Mouse (Mus musculus) hindbrain, embryonic 14.5 days (tissue): Measurements from ENCODE around the gene Tesc. TPM values are rescaled to one million over a fixed set of nuclear protein-coding genes. Genes with fewer than 3 reads are reported as not detected.
A peak's percentile ranks its signal among the peaks of the same experiment; 100 is the strongest.

Experiments used
- ATAC-seq: fragments of 200-750 bp; cut with Nextera tagmentation; 2 replicates; pipeline ENCODE4 v1.8.0; 2017; ENCODE audit warnings: moderate number of reproducible peaks, mild to moderate bottlenecking, moderate TSS enrichment, moderate library complexity; ENCODE audit not compliant: low FRiP score
- DNase-seq: peaks from one replicate; pipeline ENCODE4 v3.0.0-alpha.2; 2015; ENCODE audit warnings: low spot score
- H3K27ac ChIP-seq: fragments of 300-500 bp; sonication (generic); 2 replicates; pipeline ENCODE4 v1.5.1; 2014; ENCODE audit warnings: mild to moderate bottlenecking, moderate library complexity
- H3K27me3 ChIP-seq: fragments of 300-500 bp; sonication (generic); 2 replicates; pipeline ENCODE4 v1.6.1; 2014; ENCODE audit warnings: mild to moderate bottlenecking, low read length, mixed read lengths; ENCODE audit not compliant: control insufficient read depth, insufficient read depth
- H3K36me3 ChIP-seq: fragments of 300-500 bp; sonication (generic); replicated peaks from 2 replicates; pipeline ENCODE4 v1.6.1; 2014; ENCODE audit not compliant: control insufficient read depth, insufficient read depth
- H3K4me1 ChIP-seq: fragments of 300-500 bp; sonication (generic); replicated peaks from 2 replicates; pipeline ENCODE4 v1.6.1; 2014; ENCODE audit warnings: antibody characterized with exemption, low read length, mixed read lengths; ENCODE audit not compliant: control insufficient read depth, insufficient read depth
- H3K4me2 ChIP-seq: fragments of 300-500 bp; sonication (generic); replicated peaks from 2 replicates; pipeline ENCODE4 v1.6.1; 2014; ENCODE audit warnings: mild to moderate bottlenecking, moderate library complexity
- H3K4me3 ChIP-seq: fragments of 300-500 bp; sonication (generic); replicated peaks from 2 replicates; pipeline ENCODE4 v1.5.1; 2014; ENCODE audit warnings: mild to moderate bottlenecking, low read length
- H3K9ac ChIP-seq: fragments of 300-500 bp; sonication (generic); 2 replicates; pipeline ENCODE4 v1.6.1; 2014
- H3K9me3 ChIP-seq: fragments of 300-500 bp; sonication (generic); 2 replicates; pipeline ENCODE4 v1.6.1; 2016; ENCODE audit warnings: low read length; ENCODE audit not compliant: control insufficient read depth
- WGBS: fragments of 180-500 bp; shearing (Covaris S2); extraction: QIAGEN DNeasy Blood & Tissue Kit; methylation state at CpG from one replicate; pipeline ENCODE4 v1.1.7; 2014; 5-methylcytosine and 5-hydroxymethylcytosine counted together
- polyA plus RNA-seq: library from polyadenylated mRNA; unstranded; fragments of >200 nt; fragmentation: Nextera tagmentation; extraction: Ambion mirVana; gene quantifications from 2 replicates; pipeline ENCODE4 v1.2.1, GENCODE M21; 2014

Tesc gene
- polyA plus RNA-seq, 1 experiment from 2014 or later: 4.9 TPM

- ATAC-seq (no peak), DNase-seq (no peak)
- H3K9me3 ChIP-seq: no peaks in the 10 kb centered on the region; the same call in 1 of the 2 replicates
- H3K4me2 ChIP-seq: no peak overlapping the region
- H3K4me1 ChIP-seq: peaks cover 3% of the 10 kb centered on the region; the same call in 1 of the 2 replicates
- H3K4me3 ChIP-seq: no peak overlapping the region
- WGBS: 92% methylated on average over 1 of the region's 1 CpGs
- H3K9ac ChIP-seq: no peak overlapping the region
- H3K36me3 ChIP-seq: no peaks in the 10 kb centered on the region
- H3K27ac ChIP-seq: no peak overlapping the region
- H3K27me3 ChIP-seq: peaks cover 17% of the 10 kb centered on the region
These were observed 7.1 kb downstream of the Tesc start for GRCm38 (mm10) chr5:118034632-118035031.

- 78% methylated on average over 3 of the region's 3 CpGs for WGBS
- Histone ChIP-seq H3K9ac (no peak overlapping the region), H3K4me1 (peaks cover 3% of the 10 kb centered on the region; the same call in 1 of the 2 replicates), H3K4me2 (no peak overlapping the region), H3K27ac (no peak overlapping the region), H3K27me3 (peaks cover 5% of the 10 kb centered on the region; the same call in 1 of the 2 replicates), H3K9me3 (no peaks in the 10 kb centered on the region; the same call in 1 of the 2 replicates), H3K36me3 (no peaks in the 10 kb centered on the region), H3K4me3 (no peak overlapping the region)
- DNase-seq (no peak), ATAC-seq (no peak)
These were observed 8.2 kb downstream of the Tesc start for GRCm38 (mm10) chr5:118035786-118036185.

GRCm38 (mm10) chr5:118036888-118037797 is 9.6 kb downstream of the Tesc start:
- Histone ChIP-seq H3K4me2 (no peak overlapping the region), H3K9ac (no peak overlapping the region), H3K27ac (no peak overlapping the region), H3K4me3 (no peak overlapping the region), H3K4me1 (peaks cover 3% of the 10 kb centered on the region; the same call in 1 of the 2 replicates), H3K27me3 (no peaks in the 10 kb centered on the region), H3K36me3 (no peaks in the 10 kb centered on the region), H3K9me3 (no peaks in the 10 kb centered on the region; the same call in 1 of the 2 replicates)
- ATAC-seq (peak; percentile 24; the same call in 1 of the 2 replicates), DNase-seq (no peak)
- WGBS: 41% methylated on average over 25 of the region's 25 CpGs

- Histone ChIP-seq H3K36me3 (no peaks in the 10 kb centered on the region), H3K4me1 (peaks cover 3% of the 10 kb centered on the region; the same call in 1 of the 2 replicates), H3K27me3 (no peaks in the 10 kb centered on the region), H3K27ac (no peak overlapping the region), H3K4me3 (no peak overlapping the region), H3K4me2 (no peak overlapping the region), H3K9me3 (no peaks in the 10 kb centered on the region; the same call in 1 of the 2 replicates), H3K9ac (no peak overlapping the region)
- DNase-seq (peak; percentile 35), ATAC-seq (peak; percentile 68; the same call in 1 of the 2 replicates)
- WGBS: 9% methylated on average over 10 of the region's 10 CpGs
These were observed 10.4 kb downstream of the Tesc start for GRCm38 (mm10) chr5:118037798-118038484.

- Histone ChIP-seq H3K9ac (no peak overlapping the region), H3K4me3 (no peak overlapping the region), H3K36me3 (no peaks in the 10 kb centered on the region), H3K4me2 (no peak overlapping the region), H3K9me3 (no peaks in the 10 kb centered on the region; the same call in 1 of the 2 replicates), H3K27ac (no peak overlapping the region), H3K27me3 (no peaks in the 10 kb centered on the region), H3K4me1 (peaks cover 3% of the 10 kb centered on the region; the same call in 1 of the 2 replicates)
- no peak for DNase-seq
- no peak for ATAC-seq
- WGBS: 22% methylated on average over 12 of the region's 12 CpGs
These were observed 11.7 kb downstream of the Tesc start for GRCm38 (mm10) chr5:118039241-118039668.

GRCm38 (mm10) chr5:118042599-118042998 is 15.1 kb downstream of the Tesc start:
- no peak for ATAC-seq
- H3K4me3 ChIP-seq: no peak overlapping the region
- no peak for DNase-seq
- no peak overlapping the region for H3K4me2 ChIP-seq
- H3K9me3 ChIP-seq: no peaks in the 10 kb centered on the region
- H3K4me1 ChIP-seq: peaks cover 3% of the 10 kb centered on the region; the same call in 1 of the 2 replicates
- H3K27me3 ChIP-seq: no peaks in the 10 kb centered on the region
- 77% methylated on average over 6 of the region's 6 CpGs for WGBS
- no peaks in the 10 kb centered on the region for H3K36me3 ChIP-seq
- H3K9ac ChIP-seq: no peak overlapping the region
- H3K27ac ChIP-seq: no peak overlapping the region

- ATAC-seq (no peak), DNase-seq (no peak)
- no peak overlapping the region for H3K4me3 ChIP-seq
- no peak overlapping the region for H3K27ac ChIP-seq
- no peaks in the 10 kb centered on the region for H3K9me3 ChIP-seq
- 91% methylated on average over 4 of the region's 4 CpGs for whole genome bisulfite sequencing
- no peak overlapping the region for H3K9ac ChIP-seq
- peaks cover 1% of the 10 kb centered on the region; the same call in 1 of the 2 replicates for H3K4me1 ChIP-seq
- H3K27me3 ChIP-seq: no peaks in the 10 kb centered on the region
- no peak overlapping the region for H3K4me2 ChIP-seq
- H3K36me3 ChIP-seq: no peaks in the 10 kb centered on the region
These were observed 16.2 kb downstream of the Tesc start for GRCm38 (mm10) chr5:118043761-118044160.

GRCm38 (mm10) chr5:118044907-118045306 is 17.4 kb downstream of the Tesc start:
- Histone ChIP-seq H3K36me3 (no peaks in the 10 kb centered on the region), H3K27me3 (no peaks in the 10 kb centered on the region), H3K4me1 (no peaks in the 10 kb centered on the region), H3K9ac (no peak overlapping the region), H3K9me3 (no peaks in the 10 kb centered on the region), H3K4me2 (no peak overlapping the region), H3K27ac (no peak overlapping the region), H3K4me3 (no peak overlapping the region)
- ATAC-seq (no peak), DNase-seq (no peak)
- WGBS: 73% methylated on average over 6 of the region's 6 CpGs

GRCm38 (mm10) chr5:118045385-118045784 is 17.8 kb downstream of the Tesc start:
- no peaks in the 10 kb centered on the region for H3K36me3 ChIP-seq
- no peak for DNase-seq
- H3K9me3 ChIP-seq: no peaks in the 10 kb centered on the region
- H3K27ac ChIP-seq: no peak overlapping the region
- no peak for ATAC-seq
- WGBS: 94% methylated on average over 9 of the region's 9 CpGs
- no peaks in the 10 kb centered on the region for H3K27me3 ChIP-seq
- H3K4me1 ChIP-seq: no peaks in the 10 kb centered on the region
- no peak overlapping the region for H3K9ac ChIP-seq
- H3K4me3 ChIP-seq: no peak overlapping the region
- no peak overlapping the region for H3K4me2 ChIP-seq
